Mouse (Mus musculus): Measurements from ENCODE around the gene Nmnat3. TPM values are rescaled to one million over a fixed set of nuclear protein-coding genes. Genes with fewer than 3 reads are reported as not detected.

Gene Nmnat3
- total RNA-seq, 2 experiments from 2014 or later, result 19.5 to 19.6 TPM

DNA sequence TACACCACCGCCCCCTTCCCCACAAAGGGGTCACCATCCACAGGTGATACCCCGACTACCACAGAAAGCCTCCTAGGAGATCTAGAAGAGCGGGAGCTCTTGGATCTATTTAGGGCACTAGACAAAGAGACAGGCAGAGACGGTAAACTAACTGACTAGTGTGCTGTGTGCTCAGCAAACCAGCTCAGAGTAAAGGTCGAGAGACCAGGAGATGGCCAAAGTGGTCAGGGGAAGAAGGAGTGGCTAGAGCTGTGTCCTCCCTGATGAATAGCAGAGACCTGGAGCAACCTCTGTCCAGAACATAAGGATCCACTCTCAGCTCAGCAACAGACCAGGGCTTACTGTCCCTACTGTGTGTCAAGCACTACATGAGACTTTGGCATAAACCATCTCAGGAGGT is 135.4 kb downstream of the Nmnat3 start, which contains the start of gene Rbp1:
TSS of gene Rbp1 (plus strand) at position 306 of the 400 bp plus-strand sequence.
- DNase-seq, result no peak

DNA sequence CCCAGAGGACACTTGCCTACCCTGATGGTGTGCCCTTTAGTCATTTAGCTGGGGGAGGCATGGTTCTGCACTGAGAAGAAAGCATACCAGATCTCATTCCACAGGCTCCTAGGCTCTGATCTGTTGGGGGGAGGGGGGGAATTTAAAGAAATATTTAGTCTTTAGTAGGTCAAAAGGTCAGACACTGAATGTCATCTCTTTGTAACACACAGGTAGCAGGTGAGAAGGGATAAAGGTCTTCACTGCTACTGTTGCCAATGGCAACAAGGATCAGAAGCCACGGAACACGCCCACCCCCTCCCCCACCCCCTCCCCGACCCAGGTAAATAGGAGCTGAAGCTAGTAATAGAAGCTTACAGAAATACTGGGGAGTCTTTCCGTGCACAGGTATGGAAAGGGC is 136.5 kb downstream of the Nmnat3 start:
- DNase-seq, result no peak

DNA sequence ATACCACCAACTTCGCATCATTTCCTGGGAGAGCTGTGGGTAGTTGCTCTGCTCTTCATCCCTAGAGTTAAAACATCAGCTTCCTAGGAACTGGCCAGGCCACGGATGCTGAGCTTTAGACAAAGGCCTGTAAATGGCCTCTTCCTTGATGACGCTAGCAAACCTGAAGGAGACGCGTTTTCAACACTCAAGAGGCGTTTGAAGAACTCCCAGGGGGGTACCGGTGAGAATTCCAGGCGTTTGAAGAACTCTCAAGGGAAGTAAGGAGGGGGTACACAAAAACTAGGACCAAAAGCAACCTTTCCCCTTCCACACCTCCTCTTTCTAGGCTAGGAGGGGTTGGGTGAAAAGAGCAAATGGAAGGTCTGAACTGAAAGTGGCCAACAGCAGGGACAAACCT is 137.1 kb downstream of the Nmnat3 start:
- DNase-seq, result no peak

DNA sequence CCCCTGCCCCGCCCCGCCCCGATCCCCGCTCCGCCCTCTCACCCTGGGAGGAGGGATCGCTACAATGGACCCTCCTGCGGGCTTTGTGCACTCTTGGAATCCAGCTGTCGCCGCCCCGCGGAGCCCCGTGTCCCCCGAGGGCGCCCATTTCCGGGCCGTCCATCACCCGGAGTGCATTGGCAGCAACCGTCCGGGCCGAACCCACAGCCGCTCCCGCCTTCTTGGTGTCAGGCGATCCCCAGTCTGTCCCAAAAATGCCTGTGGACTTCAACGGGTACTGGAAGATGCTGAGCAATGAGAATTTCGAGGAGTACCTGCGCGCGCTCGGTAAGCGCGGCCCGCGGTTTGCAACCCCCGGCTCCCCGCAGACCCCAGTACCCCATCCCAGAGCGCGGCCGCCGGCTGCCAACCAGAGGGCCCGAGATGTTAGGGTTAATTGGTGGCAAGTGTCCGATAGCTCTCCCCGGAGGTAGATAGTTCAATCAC is 137.5 kb downstream of the Nmnat3 start:
- DNase-seq, result peak; percentile 70 to 75

DNA sequence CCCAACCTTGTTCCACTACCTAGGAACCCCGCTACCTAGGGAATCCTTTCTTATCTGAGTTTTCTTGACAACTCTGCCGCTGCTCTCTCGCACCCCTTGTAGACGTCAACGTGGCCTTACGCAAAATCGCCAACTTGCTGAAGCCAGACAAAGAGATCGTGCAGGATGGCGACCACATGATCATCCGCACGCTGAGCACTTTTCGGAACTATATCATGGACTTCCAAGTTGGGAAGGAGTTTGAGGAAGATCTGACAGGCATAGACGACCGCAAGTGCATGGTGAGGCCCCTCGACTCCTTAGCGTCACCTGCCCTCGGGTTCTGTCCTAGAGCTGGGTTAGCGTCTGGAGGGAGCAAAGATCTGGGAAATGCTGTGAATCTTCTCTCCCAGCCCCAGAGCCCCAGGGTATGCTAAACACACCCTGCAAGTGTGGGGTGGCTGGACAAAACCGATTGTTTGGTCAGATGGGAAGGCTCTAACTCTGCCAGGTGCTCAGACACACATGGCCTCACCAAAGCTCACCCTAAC is 138.2 kb downstream of the Nmnat3 start:
- no peak for DNase-seq

DNA sequence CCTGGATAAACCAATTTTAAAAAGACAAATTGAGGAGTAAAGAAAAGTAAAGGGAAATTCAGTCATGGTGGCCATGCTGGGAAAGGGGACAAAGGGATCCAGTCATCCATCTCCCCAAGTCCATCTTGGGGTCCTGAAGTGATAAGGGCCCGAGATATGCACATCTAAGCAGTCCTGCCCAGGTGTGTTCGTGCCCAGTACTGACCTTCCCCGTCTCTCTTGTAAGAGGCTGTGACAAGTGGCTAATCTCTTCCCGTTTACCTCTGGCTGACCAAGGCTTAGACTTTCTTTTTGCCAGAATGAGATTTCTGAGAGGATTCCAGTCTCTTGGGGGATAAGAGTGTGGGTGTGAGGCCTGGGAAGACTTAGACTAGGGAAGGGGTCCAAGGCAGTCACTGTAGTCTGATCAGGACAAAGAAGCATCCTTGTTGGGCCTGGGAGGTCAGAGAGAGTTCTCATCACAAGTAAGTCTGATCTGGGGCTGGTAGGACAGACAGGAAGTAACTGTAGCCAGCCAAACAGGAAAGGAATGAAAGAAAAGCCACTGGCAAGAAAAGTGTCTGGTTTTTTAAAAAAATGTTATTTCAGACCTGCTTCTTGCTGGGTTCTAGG is 140.8 kb downstream of the Nmnat3 start:
- peak; percentile 47 to 48 for DNase-seq

DNA sequence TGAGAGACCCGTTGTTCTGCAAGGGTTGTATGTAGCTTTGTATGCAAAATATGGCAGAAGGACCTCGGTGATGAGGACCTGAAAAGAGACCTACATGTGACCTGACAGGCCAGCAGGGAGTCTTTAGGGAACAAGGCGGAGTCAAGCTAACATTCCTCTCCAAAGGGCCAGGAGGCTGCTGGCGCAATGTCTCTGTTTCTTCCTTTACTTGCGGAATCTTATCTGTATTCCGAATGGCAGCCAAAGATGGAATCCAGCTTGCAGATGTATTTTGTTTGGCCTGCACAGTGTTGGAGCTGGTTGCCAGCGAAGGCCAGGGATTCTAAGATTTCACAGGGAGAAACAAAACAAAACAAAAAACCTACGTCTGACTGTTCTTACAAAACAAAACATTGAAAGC is 141.5 kb downstream of the Nmnat3 start:
- peak; percentile 80 to 91 for DNase-seq

DNA sequence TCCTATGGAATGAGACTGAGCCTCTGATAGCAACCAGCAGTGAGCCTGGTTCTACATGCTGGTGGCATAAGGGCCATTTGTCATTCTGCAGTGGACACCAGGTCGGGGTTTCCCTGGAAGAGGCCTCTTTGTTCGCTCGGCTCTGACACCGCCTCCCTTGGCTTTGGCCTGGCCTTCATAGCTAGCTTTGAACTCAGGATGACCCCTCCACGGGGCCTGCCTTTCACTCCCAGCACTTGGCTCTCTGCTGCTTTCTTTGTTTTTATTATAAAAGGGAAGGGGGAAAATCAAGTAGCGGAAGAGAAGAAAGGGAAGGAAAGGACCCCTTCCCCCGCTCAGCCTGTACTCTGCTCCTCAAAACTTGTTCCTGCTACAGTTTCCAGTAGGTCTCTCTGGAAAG is 142.6 kb downstream of the Nmnat3 start:
- DNase-seq, result peak; percentile 57 to 64

DNA sequence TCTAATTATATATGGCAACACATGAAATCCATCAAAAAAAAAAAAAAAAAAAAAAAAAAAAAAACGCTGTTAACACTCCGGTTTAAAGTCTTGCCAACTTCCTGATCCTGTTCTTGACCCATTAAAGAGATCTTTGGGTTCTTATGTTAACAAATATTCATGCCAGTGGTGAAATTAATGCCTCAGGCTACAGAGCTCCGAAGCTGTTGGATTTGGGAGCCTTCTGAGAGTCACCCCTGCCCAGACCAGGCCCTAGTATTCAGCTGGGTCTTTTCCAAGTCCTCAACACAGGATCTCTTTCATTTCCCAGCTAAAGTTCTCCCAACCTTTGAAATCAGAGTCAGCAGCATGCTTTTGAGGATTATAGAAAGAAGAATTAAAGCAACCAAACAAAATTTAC is 143.3 kb downstream of the Nmnat3 start:
- DNase-seq, result no peak

DNA sequence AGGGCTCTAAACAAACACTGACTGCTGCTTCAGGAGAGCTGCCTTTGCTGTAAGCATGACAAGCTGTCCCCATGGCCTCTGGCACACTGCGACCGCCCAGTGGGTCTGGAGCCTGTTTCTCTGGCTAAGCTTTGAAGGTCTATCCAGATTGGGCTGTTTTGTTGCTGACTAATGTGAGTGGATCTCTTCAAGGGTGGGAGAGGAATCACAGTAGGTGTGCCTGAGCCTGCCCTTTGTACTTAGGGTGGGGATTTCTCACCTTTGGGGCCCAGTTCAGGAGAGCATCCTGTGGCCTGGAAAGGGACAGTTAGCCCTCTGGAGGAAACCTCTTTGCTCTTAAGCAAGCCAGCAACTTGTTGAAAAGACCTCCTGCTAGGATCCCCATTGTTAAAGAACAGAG is 145.8 kb downstream of the Nmnat3 start:
- DNase-seq, result no peak

DNA sequence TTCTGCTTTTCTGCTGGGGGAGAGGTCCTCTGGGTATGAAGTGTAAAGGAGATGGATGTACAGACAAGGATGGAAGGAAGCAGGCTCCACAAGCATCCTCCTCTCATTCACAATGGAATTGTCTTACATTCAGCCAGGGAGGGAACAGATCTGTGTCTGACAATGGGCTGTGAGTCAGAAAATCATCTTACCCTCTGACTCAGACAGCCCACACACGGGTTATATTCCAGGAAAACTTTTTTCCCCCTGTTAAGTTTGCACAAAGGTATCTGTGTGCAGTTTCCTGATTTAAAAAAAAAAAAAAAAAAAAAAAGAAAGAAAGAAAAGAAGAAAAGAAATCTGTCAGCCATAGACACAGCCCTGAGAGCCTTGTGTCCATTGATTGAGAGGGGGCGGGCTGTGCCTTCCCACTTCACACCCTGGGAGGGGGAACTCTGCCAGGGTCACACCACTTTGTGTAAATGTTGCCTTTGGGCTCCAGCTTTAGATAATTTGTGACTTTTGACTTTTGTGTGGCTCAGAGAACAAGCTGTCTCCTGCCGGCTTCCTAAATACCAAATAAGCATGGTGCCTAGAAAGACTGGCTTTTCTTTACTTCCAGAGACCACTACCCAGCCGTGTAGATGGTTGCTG is 146.8 kb downstream of the Nmnat3 start:
- DNase-seq, result peak in 1 of 2 experiments; percentile 47

DNA sequence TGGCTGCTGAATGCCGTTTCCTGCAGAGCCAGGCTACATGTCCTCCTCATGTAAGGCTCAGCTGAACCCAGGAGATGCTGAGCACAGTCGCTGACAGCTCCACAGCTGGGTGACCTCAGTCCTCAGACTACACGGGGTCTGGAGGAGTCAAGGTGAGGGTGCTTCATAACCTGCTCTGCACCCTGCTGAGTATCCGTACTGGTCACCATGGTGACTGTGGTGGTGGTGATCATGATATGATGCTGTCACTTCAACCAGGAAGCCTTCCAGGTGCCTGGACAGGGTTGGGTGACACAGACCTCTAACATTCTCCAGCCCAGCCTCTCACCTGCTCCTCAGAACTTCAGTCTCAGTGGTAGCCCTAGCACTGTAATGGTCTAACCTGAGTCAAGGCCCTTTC is 150.6 kb downstream of the Nmnat3 start:
- DNase-seq, result no peak

DNA sequence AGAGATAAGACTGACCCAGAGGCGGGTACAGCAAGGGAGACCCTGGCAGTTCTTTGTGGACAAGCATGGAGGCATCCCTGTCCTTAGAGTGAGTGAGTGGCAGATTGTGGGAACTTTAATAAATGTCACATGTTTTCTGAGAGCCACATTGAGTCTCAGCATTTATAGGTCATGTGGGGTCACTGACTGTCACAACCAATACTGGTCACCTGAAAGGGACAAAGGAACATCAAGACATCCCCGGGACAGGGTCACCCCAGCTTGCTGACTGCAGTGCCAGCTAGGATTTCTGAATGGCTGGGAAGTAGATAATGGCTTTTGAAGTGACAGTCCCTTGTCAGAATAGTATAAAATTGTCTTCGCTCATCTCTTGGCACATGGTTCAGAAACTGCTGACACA is 151.9 kb downstream of the Nmnat3 start:
- no peak for DNase-seq

DNA sequence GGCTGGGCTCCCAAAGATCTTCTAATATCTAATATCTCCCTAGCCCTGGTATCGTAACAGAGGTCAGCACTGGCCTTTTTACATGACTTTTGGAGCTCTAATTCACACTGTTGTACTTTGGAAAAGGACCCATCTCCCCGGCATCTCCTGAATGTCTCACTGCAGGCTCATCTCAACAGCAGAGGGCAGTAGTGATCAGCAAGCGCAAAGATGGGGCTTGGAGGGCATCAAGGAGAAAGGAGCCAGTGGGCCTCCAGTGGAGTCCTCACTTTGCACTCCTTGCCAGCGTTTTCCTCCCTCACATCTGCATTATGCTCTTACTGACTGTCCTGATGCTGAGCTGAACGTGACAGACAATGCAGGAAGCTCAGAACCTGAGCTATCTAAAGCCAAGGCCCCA is 155.4 kb downstream of the Nmnat3 start:
- peak in 1 of 2 experiments; percentile 73 for DNase-seq

DNA sequence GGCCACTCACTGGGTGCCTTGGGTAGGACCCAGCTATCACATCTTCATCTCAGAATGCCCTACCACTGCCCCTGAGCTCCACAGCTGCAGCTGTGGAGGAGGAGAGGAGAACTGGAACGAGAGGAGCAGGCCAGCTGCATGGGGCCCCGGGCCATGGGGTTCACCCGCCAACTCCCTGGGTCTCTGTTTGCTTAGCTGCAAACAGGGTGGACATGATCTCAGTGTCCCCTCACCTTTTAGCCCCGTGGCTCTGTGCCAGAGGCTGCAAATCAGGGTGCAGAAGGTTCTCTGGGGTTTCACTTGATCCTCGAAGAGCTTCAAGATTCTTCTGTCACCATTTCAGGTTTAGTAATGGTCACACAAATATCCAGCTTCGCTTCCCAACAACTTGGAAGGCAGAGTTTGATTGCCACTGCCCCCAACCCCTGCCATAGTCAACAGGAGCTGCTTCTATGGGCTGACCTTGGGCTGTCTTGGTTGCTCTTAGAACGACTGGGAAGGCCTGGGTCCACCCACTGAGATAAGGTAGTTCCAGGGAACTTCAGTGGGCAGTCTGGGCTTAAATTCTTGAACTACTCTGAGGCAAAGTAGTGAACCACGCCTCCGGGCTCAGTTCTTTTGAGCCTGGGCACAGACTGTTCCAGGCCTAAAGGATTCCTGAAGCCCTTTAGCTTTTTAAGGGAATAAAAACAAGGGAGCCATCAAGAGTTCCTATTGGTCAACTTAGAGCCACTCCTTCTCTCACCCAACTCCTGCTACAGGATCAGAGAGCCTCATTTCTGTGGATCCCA is 158.3 kb downstream of the Nmnat3 start:
- DNase-seq, result peak in 1 of 2 experiments; percentile 45

DNA sequence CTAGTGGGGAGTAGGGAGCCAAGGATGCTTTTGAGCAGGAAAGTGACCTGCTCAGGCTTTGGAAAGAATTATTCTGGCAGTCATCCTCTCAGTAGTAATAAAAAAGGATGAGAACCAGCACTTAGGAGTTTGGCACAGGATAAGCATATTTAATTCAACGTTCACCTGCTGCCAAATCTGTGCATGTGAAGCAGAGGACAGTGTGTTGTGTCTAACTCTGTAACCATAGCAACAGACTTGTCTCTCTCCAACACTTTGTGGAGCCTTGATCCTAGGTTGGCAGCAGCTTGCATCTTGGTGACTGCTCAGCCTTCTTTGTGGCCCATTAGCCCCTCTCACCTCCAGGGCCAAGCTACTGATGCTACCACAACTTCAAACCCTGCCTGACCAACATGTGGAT is 163.7 kb downstream of the Nmnat3 start:
- no peak for DNase-seq

DNA sequence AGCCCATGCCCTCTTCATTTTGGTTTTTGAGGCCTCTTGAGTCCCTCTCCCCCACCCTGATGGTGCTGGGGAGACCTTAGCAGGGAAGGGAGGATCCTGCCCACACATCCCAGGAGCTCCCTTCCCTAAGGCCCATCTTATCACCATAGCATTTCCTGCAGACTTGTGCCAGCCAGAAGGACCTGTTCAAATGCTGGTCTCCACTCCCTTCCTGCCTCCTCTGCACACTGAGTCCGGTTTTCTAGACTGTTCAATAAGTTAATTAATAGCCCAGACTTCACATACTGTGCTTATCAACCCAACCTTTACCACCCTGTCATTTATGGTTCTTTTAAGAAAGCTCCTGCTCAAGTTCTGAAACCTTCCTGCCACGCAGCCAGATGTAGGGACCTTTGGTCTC is 179.5 kb downstream of the Nmnat3 start:
- no peak for DNase-seq

Other genes with a start within 250 kb of the Nmnat3 start
- 1 to 10 TPM; 6.7 to 7.7 TPM for gene Rbp1, start 135.5 kb downstream of the Nmnat3 start, total RNA-seq (2021)
- gene Rbp2, start 198.7 kb downstream of the Nmnat3 start, total RNA-seq (2021), result not detected

Data from heart, adult 18-20 months (tissue).